Mouse (Mus musculus): ENCODE measurements around the gene Cd300lg. TPM values are rescaled to one million over a fixed set of nuclear protein-coding genes. Genes with fewer than 3 reads are reported as not detected.

Gene Cd300lg
- total and polyA plus RNA-seq, 3 experiments, result 0.08 to 0.26 TPM; not detected in 1

GRCm38 (mm10) chr11:102036336-102036735, 5.0 kb upstream of the Cd300lg start:
- Histone ChIP-seq H3K4me3 (ENCODE audit: control insufficient read depth in 1 of 2, insufficient read depth in 1 of 2, low read depth in 2 of 2, low read length in 2 of 2) (no peak overlapping the region), H3K9ac (ENCODE audit: control insufficient read depth, low read depth, low read length, poor library complexity, severe bottlenecking) (no peak overlapping the region), H3K9me3 (replicated peaks; ENCODE audit: insufficient read depth, low read length) (no peaks in the 10 kb centered on the region), H3K36me3 (ENCODE audit: control insufficient read depth in 1 of 2, insufficient read depth in 2 of 2, low read length in 2 of 2) (no peaks in the 10 kb centered on the region), H3K79me2 (ENCODE audit: control insufficient read depth, insufficient read depth, low read length, poor library complexity) (no peaks in the 10 kb centered on the region), H3K27me3 (ENCODE audit: control insufficient read depth in 1 of 2, insufficient read depth in 2 of 2, low read length in 2 of 2) (peaks cover 2 to 7% of the 10 kb centered on the region in 2 experiments), H3K4me1 (ENCODE audit: control insufficient read depth in 1 of 2, insufficient read depth in 2 of 2, low read length in 2 of 2) (0 out of 4 replicates have a peak, but pooled peaks cover 0 to under 1% of the 10 kb centered on the region in 2 experiments), H3K27ac (ENCODE audit: control insufficient read depth, low read depth, low read length) (no peak overlapping the region)
- no peak for DNase-seq (ENCODE audit: low read depth, low spot score)
- no peak for TF ChIP-seq POLR2AphosphoS2 (IDR thresholded peaks at IDR 0.05; ENCODE audit: low read length)
- no peak for TF ChIP-seq ZKSCAN1 (IDR thresholded peaks at IDR 0.05; ENCODE audit: low read depth, low read length)
- no peak for TF ChIP-seq MYC (IDR thresholded peaks at IDR 0.05; ENCODE audit: low read depth, low read length)
- TF ChIP-seq TCF12 (IDR thresholded peaks at IDR 0.05; ENCODE audit: low read depth, low read length), result no peak
- TF ChIP-seq SMC3 (IDR thresholded peaks at IDR 0.05; ENCODE audit: low read depth, low read length), result no peak
- no peak for TF ChIP-seq CHD1 (IDR thresholded peaks at IDR 0.05; ENCODE audit: low read depth, low read length)
- no peak for TF ChIP-seq CHD2 (IDR thresholded peaks at IDR 0.05; ENCODE audit: low read length)
- no peak for TF ChIP-seq MEF2A (IDR thresholded peaks at IDR 0.05; ENCODE audit: extremely low read depth, insufficient replicate concordance, low read depth, low read length, poor library complexity, severe bottlenecking)
- no peak for TF ChIP-seq ZNF384 (IDR thresholded peaks at IDR 0.05; ENCODE audit: low read depth, low read length)

- TF ChIP-seq BHLHE40 (IDR thresholded peaks at IDR 0.05; ENCODE audit: borderline replicate concordance, low read depth, low read length) (no peak), POLR2AphosphoS5 (IDR thresholded peaks at IDR 0.05; ENCODE audit: borderline replicate concordance, low read depth, low read length) (no peak), ZMIZ1 (IDR thresholded peaks at IDR 0.05; ENCODE audit: low read depth, low read length) (no peak), MYC (IDR thresholded peaks at IDR 0.05; ENCODE audit: low read depth, low read length) (no peak), SIN3A (IDR thresholded peaks at IDR 0.05; ENCODE audit: low read length) (no peak), MYB (IDR thresholded peaks at IDR 0.05; ENCODE audit: low read depth, low read length) (no peak), ZKSCAN1 (IDR thresholded peaks at IDR 0.05; ENCODE audit: low read depth, low read length) (no peak), ETS1 (IDR thresholded peaks at IDR 0.05; ENCODE audit: low read depth, low read length) (no peak), KAT2A (conservative IDR thresholded peaks at IDR 0.05; ENCODE audit: low read depth, low read length) (no peak), GABPA (IDR thresholded peaks at IDR 0.05; ENCODE audit: low read depth, low read length) (no peak), USF2 (IDR thresholded peaks at IDR 0.05; ENCODE audit: borderline replicate concordance in 1 of 2, insufficient read depth in 1 of 2, low read depth in 1 of 2, low read length in 2 of 2) (no peak), MAZ (IDR thresholded peaks at IDR 0.05; ENCODE audit: low read depth, low read length) (no peak), MAFK (IDR thresholded peaks at IDR 0.05; ENCODE audit: borderline replicate concordance, low read depth, low read length) (no peak), TCF12 (IDR thresholded peaks at IDR 0.05; ENCODE audit: low read depth, low read length) (no peak), RAD21 (IDR thresholded peaks at IDR 0.05; ENCODE audit: low read depth, low read length) (no peak), UBTF (IDR thresholded peaks at IDR 0.05; ENCODE audit: borderline replicate concordance, insufficient read depth, low read depth, low read length) (no peak), CTCF (IDR thresholded peaks at IDR 0.05 in 2 of 3, conservative IDR thresholded peaks at IDR 0.05 in 1 of 3; ENCODE audit: control insufficient read depth in 1 of 3, insufficient read depth in 1 of 3, low read depth in 2 of 3, low read length in 3 of 3, poor library complexity in 1 of 3, severe bottlenecking in 1 of 3) (no peak), MEF2A (IDR thresholded peaks at IDR 0.05; ENCODE audit: extremely low read depth, insufficient replicate concordance, low read depth, low read length, poor library complexity, severe bottlenecking) (no peak), POLR2AphosphoS2 (IDR thresholded peaks at IDR 0.05; ENCODE audit: low read length) (no peak), E2F4 (IDR thresholded peaks at IDR 0.05; ENCODE audit: borderline replicate concordance, low read depth, low read length) (no peak)
- no peaks in the 10 kb centered on the region for H3K79me2 ChIP-seq (ENCODE audit: control insufficient read depth, insufficient read depth, low read length, poor library complexity)
- H3K36me3 ChIP-seq (ENCODE audit: control insufficient read depth in 1 of 2, insufficient read depth in 2 of 2, low read length in 2 of 2), result no peaks in the 10 kb centered on the region
- H3K9ac ChIP-seq (ENCODE audit: control insufficient read depth, low read depth, low read length, poor library complexity, severe bottlenecking), result no peak overlapping the region
- no peak for DNase-seq (ENCODE audit: low read depth, low spot score)
- no peaks in the 10 kb centered on the region for H3K9me3 ChIP-seq (replicated peaks; ENCODE audit: insufficient read depth, low read length)
- no peak overlapping the region for H3K27ac ChIP-seq (ENCODE audit: control insufficient read depth, low read depth, low read length)
- no peak overlapping the region for H3K4me3 ChIP-seq (ENCODE audit: control insufficient read depth in 1 of 2, insufficient read depth in 1 of 2, low read depth in 2 of 2, low read length in 2 of 2)
- 0 out of 4 replicates have a peak, but pooled peaks cover 0 to 4% of the 10 kb centered on the region in 2 experiments for H3K4me1 ChIP-seq (ENCODE audit: control insufficient read depth in 1 of 2, insufficient read depth in 2 of 2, low read length in 2 of 2)
- peaks cover 2 to 7% of the 10 kb centered on the region in 2 experiments for H3K27me3 ChIP-seq (ENCODE audit: control insufficient read depth in 1 of 2, insufficient read depth in 2 of 2, low read length in 2 of 2)
Measured at GRCm38 (mm10) chr11:102037789-102038188, 3.5 kb upstream of the Cd300lg start.

All from MEL (cell line).